Mouse (Mus musculus): ENCODE results near the gene Wdr46.

Wdr46 gene

DNA sequence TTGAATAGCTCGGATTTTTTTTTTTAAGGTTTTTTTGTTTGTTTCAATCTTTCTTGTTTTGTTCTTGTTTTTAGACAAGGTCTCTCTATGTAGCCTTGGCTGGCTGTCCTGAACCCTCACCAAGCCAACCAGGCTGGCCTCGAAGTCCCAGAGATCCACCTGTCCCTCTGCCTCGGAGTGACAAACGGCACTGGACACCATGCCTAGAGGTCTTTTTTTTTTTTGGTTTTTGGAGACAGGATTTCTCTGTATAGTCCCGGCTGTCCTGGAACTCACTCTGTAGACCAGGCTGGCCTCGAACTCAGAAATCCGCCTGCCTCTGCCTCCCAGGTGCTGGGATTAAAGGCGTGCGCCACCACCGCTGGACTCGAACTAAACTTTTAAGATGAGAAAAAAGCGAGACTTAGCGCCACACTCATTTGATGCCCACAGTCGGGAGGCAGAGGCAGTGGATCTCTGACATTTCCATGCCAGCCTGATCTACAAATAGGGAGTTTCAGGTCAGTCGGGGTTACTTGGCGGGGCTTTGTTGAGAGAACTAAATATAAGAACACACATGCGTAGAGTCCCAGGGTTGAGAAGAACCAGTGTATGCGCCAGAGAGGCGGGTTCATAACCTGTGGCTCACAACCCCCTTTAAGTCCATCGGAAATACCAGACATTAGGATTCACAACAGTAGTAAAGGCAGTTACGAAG, 12.1 kb upstream of the Wdr46 start:
- no peak for DNase-seq (ENCODE audit: low spot score in 2 of 2)

DNA sequence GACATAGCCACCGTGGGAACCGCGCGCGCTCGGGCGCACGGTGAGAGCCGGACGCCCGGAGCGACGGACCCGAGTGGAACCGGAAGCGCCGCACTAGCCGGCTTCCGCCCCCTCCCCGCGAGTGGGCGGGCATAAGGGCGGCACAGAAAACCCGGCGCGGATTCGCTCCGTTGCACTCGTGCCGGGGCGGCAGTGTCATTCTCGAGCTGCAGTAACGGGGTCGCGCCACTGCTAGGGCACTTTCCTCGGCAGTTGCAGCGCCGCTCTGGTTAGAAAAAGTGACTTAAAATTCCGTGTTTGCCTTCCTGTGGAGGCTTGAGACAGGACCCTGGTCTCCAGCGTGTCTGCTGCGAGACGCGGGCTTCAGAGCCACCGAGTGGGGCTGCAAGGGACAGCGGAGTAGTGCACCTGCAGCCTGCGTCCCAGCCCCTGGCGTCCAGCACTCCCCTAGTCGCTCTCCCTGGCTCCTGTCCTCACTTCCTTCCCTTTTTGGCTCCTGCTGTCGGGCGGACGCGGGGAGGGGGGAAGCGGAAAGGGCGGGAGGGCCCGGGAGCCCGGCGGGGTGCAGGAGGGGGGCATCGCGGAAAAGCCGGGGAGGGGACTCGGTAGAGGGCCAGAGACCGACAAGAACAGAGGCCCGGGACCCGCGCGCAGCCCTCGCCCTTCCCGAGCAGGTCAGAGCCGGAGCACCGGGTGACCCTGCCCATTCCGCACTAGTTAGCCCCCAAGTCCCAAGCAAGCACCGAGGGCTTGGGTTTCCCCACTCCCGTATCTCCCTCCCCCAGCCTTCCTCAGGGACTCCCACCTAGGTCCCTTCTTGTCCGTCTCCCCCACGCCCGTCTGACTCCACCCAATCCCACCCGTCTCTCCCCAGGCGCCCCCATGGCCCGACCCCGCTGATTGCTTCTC, 10.8 kb upstream of the Wdr46 start, which contains the start of gene Rgl2:
Rgl2 (plus strand) TSS at position 173 of the 909 bp plus-strand sequence.
- peak; percentile 91 to 95 for DNase-seq (ENCODE audit: low spot score in 2 of 2)

DNA sequence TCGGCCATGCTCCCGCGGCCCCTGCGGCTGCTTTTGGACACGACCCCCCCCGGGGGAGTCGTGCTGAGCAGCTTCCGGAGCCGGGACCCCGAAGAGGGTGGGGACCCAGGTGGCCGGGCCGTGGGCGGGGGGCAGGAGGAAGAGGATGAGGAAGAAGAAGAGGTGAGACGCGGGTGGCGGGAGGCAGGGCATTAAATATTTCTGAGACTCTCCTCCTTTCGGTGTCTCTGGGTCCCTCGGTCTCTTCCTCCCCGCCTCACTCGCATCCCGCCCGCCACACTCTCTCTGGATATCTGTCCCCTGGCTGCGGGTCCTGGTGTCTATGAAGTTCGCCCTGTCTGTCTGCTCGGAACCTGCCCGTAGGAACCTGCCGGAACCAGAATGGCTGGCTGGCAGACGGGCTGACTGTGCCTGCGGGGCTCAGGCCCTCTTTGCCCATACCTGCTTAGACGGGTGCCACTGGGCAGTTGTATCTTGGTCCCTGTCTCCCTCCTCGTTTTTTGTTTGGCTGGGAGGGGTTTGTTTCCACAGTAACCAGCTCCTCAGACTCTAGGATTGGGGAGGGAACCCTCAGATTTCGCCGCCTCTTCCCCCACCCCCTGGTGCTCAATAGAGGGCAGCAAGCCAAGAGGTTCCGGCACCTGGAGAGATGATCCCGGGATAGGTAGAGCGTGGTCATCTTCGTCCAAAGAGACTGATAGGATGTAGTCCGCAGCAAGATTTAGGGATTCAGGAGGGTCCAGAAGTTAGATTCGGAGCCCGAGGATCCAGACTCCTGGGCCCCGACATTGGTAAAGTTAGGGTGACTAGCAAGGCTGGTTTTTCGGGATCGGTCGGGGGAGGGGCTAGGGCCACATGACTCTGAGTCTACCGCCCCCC, 9.9 kb upstream of the Wdr46 start:
- DNase-seq (ENCODE audit: low spot score in 2 of 2) = peak; percentile 55 to 64

DNA sequence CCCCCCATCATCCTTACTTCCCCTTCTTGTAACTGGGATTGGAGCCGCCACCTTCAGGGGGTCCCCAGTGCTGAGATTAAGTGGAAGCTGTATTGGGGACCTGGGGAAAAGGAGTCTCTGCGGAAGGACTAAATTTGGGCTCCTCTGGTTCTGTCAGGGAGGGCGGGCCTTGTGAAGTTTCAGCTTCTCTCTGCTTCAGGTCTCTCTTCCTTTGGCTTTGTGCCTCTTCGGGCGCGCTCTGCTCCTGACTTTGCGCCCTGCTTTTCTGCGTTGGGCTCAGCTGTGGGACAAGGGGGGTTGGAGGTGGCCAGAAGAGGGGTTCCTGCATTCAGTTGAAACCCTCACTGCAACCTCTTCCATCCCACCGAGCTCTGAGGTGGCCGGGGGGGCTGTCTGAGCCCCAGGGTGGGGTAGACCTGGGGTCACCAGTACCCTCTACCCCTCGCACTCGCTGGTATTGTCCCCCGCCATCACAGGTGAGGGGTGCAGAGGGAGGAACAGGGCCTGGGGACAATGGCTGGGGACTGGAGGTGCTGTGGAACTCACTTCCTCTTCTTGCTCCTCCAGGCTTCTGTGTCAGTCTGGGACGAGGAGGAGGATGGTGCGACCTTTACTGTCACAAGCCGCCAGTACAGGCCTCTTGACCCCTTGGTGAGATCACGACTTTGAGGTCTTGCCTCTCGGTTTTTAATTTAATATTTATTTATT, 9.1 kb upstream of the Wdr46 start:
- DNase-seq (ENCODE audit: low spot score in 2 of 2) = no peak

DNA sequence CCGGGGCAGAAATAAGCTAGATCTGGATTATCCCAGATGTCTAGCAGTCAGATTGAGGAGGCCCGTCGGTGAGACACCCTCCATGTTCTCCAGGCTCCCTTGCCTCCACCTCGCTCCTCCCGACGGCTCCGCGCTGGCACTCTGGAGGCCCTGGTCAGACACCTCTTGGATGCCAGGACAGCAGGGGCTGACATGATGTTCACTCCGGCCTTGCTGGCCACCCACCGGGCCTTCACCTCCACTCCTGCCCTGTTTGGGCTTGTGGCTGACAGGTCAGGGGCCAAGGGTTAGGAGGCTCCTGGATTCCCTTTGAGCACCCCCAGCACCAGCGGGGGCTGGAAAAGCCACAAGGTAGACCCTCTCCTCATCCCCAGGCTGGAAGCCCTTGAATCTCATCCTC, 8.5 kb upstream of the Wdr46 start:
- no peak for DNase-seq (ENCODE audit: low spot score in 2 of 2)

DNA sequence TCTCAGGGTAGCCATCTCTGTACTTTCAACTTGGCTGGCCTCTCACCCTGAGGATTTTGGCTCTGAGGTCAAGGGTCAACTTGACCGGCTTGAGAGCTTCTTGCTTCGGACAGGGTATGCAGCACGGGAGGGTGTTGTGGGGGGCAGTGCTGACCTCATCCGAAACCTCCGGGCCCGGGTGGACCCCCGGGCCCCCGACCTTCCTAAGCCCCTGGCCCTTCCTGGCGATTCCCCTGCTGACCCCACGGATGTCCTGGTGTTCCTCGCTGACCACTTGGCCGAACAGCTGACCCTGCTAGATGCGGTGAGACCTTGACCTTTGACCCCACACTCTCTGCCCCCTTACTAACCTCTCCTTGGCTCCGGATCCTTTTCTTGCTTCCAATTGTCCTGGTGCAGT, 8.0 kb upstream of the Wdr46 start:
- no peak for DNase-seq (ENCODE audit: low spot score in 2 of 2)

DNA sequence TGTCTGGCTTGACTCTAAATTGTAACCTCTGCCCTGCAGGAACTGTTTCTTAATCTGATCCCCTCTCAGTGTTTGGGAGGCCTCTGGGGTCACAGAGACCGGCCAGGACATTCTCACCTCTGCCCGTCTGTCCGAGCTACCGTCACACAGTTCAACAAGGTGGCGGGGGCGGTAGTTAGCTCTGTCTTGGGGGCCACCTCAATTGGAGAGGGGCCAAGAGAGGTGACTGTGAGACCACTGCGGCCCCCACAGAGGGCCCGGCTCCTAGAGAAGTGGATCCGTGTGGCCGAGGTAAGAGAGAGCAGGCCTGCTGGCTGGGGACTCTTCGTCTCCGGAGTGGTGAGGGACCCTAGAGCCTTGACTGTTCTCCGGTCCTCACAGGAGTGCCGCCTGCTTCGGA, 7.5 kb upstream of the Wdr46 start:
- no peak for DNase-seq (ENCODE audit: low spot score in 2 of 2)

DNA sequence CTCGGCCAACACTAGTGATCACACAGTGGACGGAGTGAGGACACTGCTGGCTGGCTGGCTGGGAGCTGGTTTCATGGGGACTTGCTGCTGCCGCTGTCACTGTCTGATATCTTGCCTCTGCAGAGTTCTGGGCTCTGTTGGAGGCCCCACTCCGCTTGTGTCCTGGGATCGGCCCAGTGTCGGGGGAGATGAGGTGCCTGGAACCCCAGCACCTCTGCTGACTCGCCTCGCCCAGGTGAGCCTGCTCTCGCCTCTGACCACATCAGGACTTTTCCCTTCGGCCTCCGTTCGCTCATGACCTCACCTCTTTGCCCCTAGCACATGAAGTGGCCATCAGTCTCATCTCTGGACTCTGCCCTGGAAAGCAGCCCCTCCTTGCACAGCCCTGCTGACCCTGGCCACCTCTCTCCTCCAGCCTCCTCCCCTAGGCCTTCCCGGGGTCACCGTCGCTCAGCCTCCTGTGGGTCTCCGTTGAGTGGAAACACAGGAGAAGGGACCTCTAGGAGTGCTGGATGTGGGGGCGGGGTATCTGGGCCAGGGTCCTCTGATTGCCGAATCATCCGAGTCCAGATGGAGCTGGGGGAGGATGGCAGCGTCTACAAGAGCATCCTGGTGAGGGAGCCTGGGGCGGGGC, 4.9 kb upstream of the Wdr46 start:
- DNase-seq (ENCODE audit: low spot score in 2 of 2) = no peak

DNA sequence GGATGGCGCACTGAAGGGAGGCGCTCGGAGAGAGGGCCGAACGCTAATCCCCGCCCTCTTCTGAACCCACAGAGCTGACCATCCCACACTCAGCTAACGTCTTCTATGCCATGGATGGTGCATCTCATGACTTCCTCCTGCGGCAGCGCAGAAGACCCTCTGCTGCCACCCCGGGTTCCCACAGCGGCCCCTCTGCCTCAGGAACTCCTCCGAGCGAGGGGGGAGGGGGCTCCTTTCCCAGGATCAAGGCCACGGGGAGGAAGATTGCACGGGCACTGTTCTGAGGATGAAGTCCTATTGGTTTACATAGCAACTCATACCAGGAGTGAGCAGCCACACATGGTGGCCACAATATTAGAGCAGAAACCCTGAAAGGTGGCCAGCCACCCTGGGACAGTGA, 3.5 kb upstream of the Wdr46 start:
- no peak for DNase-seq (ENCODE audit: low spot score in 2 of 2)

DNA sequence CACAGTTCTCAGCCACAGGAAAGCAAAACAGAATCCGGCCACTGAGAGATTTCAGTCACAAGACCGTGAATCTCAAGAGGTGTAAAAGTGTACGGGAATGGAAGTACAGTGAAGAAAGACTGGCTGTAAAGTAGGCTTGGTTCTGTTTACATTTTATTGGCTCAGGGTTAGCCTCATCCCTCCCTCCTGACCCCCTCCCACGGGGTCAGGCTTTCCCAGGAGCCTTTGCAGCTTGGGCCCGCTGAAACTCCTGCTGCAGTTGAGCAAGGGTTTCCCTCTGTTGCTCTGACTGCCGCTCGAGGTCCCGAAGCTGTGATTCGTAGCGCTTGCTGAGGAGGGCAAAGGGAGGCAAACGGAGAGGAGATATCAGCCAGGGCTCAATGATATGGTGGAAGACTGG, 1.7 kb upstream of the Wdr46 start:
- DNase-seq (ENCODE audit: low spot score in 2 of 2) = no peak

DNA sequence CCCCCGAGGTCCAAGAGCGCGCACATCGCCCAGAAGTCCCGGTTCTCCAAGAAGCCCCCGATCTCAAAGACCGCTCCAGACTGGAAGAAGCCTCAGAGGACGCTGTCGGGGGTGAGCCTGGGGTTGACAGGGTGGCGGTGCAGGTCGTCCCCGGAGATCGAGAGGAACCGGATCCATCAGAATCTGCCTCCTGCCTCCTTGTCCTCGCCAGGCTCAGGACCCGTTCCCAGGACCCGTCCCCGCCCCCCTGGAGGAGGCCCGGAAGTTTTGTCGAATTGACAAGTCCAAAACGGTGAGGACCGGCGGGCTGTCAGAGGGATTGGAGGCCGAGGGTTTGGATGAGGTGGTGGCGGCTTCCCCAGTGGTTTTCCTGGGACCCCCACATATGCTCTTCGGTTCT, 521 bp downstream of the Wdr46 start:
- no peak for DNase-seq (ENCODE audit: low spot score in 2 of 2)

DNA sequence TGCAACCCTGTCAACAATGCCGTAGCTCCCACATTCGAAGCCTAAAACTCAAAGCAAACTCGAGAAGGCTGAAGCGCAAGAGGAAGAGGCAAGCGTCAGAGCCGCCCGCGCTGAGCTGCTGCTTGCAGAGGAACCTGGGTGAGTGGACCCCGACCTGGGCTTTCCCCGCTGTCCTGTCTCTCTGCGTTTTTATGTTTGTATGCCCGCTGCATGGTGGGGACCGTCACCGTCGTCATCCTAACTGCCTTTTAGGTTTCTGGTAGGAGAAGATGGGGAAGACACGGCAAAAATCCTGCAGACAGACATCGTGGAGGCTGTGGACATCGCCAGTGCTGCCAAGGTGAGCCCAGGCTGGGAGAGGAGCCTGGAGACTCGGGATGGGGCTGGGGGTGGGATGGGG, 921 bp downstream of the Wdr46 start:
- no peak for DNase-seq (ENCODE audit: low spot score in 2 of 2)

DNA sequence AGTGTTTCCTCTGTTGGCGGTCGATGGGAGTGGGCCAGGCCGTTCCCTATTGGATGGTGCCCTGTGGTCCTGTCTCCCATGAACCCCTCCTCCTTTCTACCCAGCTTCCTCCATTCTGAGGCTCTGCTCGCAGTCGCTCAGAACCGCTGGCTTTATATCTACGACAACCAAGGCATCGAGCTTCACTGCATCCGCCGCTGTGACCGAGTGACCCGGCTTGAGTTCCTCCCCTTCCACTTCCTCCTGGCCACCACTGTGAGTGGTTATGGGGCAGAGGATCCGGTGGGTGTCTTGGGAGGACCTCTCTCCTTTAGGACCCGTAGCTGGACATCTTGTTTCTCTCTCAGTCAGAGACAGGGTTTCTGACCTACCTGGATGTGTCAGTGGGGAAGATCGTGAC, 3.0 kb downstream of the Wdr46 start:
- DNase-seq (ENCODE audit: low spot score in 2 of 2) = no peak

DNA sequence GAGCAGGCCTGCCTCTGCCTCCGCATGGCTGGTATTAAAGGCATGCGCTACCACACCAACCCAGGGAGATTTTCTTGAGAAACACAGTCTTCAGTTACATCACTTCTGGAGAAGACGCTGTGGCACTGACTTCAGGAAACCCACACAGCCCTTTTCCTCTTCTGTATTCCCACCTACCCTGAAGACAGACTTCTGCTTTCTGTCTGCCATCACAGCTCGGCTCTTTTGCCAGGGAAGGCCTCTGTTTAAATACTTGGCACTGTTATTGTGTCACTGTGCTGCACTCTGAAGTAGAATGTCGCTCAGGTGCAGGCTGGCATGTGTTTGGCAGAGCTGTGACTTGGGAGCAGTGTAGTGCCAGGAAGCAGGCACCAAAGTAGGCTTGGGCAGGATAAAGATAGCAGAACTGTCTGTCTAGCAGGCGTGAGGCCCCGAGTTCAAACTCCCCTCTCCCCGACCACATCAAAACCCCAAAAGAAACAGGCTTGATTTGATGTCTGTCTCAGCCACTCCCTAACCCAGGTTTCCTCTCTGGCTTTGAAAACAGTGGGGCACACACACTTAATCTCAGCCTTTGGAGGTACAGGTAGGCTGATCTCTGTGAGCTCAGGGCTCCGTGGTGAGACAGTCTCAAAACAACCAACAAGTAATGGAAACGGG, 7.1 kb downstream of the Wdr46 start:
- DNase-seq (ENCODE audit: low spot score in 2 of 2) = no peak

DNA sequence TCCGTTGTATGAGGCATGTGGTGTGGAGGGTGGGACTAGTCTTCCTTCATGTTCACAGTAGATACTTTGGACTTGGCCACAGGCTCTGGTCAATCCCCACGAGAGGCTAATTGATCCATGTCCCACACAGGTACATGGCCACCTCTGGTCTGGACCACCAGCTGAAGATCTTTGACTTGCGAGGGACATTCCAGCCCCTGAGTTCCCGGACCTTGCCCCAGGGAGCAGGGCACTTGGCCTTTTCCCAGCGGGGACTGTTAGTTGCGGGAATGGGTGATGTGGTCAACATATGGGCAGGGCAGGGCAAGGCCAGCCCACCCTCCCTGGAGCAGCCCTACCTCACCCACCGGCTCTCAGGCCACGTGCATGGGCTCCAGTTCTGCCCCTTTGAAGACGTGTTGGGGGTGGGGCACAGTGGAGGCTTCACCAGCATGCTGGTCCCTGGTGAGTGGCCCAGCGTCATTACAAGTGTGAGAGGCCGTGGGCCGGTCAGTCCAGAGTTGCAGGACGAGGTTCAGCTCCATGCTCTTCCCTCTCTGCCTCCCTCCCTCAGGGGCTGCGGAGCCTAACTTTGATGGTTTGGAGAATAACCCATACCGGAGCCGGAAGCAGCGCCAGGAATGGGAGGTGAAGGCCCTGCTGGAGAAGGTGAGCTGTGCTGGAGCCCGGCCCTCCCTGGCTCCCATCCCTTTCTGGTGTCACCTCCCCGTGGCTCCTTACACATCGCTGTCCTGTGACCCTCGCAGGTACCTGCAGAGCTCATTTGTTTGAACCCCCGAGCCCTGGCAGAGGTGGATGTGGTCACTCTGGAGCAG, 7.8 kb downstream of the Wdr46 start:
- DNase-seq (ENCODE audit: low spot score in 2 of 2) = no peak

DNA sequence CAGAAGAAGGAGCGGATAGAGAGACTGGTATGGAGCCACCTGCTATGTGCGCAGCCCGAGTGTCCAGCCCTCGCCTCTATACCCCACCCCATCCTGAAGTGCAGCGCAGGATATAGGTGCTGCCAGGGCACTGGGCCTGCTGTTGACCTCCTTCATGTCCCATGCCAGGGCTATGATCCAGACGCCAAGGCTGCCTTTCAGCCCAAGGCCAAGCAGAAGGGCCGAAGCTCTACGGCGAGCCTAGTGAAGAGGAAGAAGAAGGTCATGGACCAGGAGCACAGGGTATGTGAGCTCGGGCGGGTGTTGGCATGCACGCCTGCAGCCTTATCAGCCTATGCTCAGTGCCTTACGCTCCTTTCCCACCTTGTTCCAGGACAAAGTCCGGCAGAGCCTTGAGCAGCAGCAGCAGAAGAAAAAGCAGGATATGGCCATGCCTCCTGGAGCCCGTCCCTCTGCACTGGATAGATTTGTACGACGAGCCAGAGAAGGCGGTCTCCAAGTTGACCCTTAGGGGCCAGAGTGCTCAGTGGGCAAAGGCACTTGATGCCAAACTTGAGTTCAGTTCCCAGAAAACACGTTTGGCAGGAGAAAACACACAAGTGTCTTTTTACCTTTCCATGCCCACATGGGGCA, 8.6 kb downstream of the Wdr46 start:
- no peak for DNase-seq (ENCODE audit: low spot score in 2 of 2)

DNA sequence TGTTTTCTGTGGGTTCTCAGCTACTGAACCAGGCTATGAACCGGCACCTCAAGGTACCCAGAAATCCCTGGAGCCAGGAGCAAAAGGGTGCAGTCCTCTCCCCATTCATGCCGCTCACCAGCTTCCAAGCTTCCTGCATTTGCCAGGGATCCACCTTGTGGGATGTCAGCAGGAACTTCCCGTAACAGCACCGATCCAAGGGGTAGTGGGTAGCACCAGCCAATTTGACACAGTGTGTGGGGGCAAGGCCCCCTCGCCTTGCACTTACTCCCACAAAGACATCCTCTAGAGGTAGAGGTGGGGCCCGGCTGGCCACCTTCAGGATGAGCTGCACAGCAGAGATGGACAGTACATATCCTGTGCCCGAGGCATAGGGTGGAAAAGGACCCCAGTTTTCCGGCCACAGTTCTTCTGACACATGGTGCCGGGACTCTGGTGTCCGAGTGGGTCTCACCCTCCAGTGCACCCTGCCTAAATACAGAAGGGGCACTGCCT, 9.7 kb downstream of the Wdr46 start:
- peak in 1 of 2 experiments; percentile 59 for DNase-seq (ENCODE audit: low spot score in 2 of 2)

DNA sequence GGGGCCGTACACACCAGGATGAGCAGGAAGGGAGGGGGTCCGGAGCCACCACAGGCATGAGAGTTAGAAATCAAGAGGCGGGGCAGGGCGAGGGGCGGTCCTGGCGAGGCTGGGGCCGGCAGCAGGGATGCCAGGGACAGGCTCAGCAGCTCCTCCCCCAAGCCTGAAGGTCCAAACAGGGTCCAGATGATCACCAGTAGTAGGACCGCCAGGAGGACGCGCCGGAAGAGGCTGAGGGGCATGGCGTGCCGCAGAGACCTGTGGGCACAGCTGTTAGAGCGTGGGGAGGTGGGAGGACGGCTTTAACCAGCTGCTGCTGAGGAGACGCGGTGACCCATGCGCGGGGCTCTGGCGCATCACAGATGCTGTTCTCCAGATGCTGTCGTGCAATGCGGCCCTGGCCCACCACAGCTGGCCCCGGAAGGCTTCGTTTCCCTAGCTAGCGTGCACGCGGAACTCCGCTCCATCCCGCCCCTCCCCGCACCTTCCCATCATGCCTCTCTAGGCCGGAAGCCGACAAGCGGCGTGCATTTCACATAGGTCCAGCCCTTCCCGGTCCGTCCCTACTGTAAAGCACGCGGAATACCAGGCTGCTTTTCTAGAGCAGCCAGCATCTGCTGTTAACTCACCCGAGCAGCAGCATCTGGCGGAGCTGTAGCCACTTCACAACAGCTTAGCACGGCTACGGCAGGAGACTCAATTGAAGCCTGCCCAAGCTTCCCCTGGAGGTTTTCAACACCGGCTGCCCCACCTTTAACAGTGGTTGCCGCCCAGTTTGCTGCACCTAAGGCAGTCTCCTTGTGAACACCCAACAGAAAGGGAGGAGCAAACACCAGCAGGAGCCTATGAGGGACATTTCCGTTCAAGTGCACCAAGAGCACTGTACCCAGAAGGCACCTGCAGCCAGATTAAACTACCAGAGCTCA, 10.8 kb downstream of the Wdr46 start, which contains the start of gene B3galt4:
B3galt4 (minus strand) TSS at position 468 of the 926 bp plus-strand sequence.
- DNase-seq (ENCODE audit: low spot score in 2 of 2) = peak; percentile 82 to 83

Measured in urinary bladder, postnatal 4 days (tissue).